Mouse (Mus musculus) heart, embryonic 16.5 days (tissue): Measurements from ENCODE around the gene Crip1. TPM values are rescaled to one million over a fixed set of nuclear protein-coding genes. Genes with fewer than 3 reads are reported as not detected.
"Not testable (repeated sequence)": the region's sequence is repeated elsewhere in the genome, so short reads cannot be mapped to it uniquely, and the experiment has no call there.

Source experiments
- ATAC-seq: fragments of 200-750 bp; cut with Nextera tagmentation; replicated peaks from 2 replicates; pipeline ENCODE4 v1.8.0; 2017; ENCODE audit warnings: moderate number of reproducible peaks; ENCODE audit not compliant: insufficient read depth, low FRiP score; ENCODE audit errors: extremely low read depth
- H3K27ac ChIP-seq: fragments of 300-500 bp; sonication (generic); 2 replicates; pipeline ENCODE4 v1.5.1; 2014; ENCODE audit warnings: mild to moderate bottlenecking, low read length, control low read depth, moderate library complexity
- H3K27me3 ChIP-seq: fragments of 300-500 bp; sonication (generic); 2 replicates; pipeline ENCODE4 v1.6.1; 2014; ENCODE audit warnings: low read length, mixed read lengths; ENCODE audit not compliant: control insufficient read depth, insufficient read depth
- H3K36me3 ChIP-seq: fragments of 300-500 bp; sonication (generic); 2 replicates; pipeline ENCODE4 v1.6.1; 2014; ENCODE audit not compliant: control insufficient read depth, insufficient read depth
- H3K4me1 ChIP-seq: fragments of 300-500 bp; sonication (generic); 2 replicates; pipeline ENCODE4 v1.6.1; 2014; ENCODE audit warnings: low read length, mixed read lengths; ENCODE audit not compliant: control insufficient read depth, insufficient read depth
- H3K4me2 ChIP-seq: fragments of 300-500 bp; sonication (generic); 2 replicates; pipeline ENCODE4 v1.6.1; 2014; ENCODE audit warnings: low read depth, mild to moderate bottlenecking, control low read depth, low read length
- H3K4me3 ChIP-seq: fragments of 300-500 bp; sonication (generic); 2 replicates; pipeline ENCODE4 v1.5.1; 2014; ENCODE audit warnings: mild to moderate bottlenecking, control low read depth, low read length
- H3K9ac ChIP-seq: fragments of 300-500 bp; sonication (generic); 2 replicates; pipeline ENCODE4 v1.6.1; 2014; ENCODE audit warnings: low read length, control low read depth
- H3K9me3 ChIP-seq: fragments of 300-500 bp; sonication (generic); replicated peaks from 2 replicates; pipeline ENCODE4 v1.6.1; 2016; ENCODE audit warnings: low read length; ENCODE audit not compliant: control insufficient read depth
- WGBS: fragments of 180-500 bp; shearing (Covaris S2); extraction: QIAGEN DNeasy Blood & Tissue Kit; methylation state at CpG from one replicate; pipeline ENCODE4 v1.1.7; 2014; 5-methylcytosine and 5-hydroxymethylcytosine counted together
- polyA plus RNA-seq: library from polyadenylated mRNA; unstranded; fragments of >200 nt; fragmentation: Nextera tagmentation; extraction: Ambion mirVana; gene quantifications from 2 replicates; pipeline ENCODE4 v1.2.1, GENCODE M21; 2015

Crip1 gene
- polyA plus RNA-seq, 1 experiment from 2014 or later = 763 TPM

DNA sequence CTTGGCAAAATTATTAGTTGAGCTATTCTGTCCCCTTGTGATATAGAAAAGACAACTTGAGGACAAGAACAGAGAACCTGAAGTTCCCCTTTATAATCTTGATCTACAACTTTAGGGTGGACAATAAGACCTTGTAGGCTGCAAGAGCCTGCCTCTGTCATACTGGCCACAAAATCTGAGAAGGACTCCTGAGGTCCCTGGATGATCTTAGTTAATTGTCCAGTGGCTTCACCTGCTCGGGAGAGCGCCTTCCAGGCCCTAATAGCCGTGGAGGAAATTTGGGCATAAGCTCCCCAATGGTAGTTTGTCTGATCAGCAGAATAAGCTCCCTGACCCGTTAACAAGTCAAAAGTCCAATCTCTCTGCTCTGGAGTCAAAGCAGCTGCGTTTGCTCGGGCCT lies 53.0 kb downstream of the Crip1 start:
- not testable (repeated sequence) for H3K27me3 ChIP-seq, H3K36me3 ChIP-seq, H3K4me3 ChIP-seq, H3K9ac ChIP-seq, H3K4me2 ChIP-seq, H3K27ac ChIP-seq, H3K4me1 ChIP-seq, ATAC-seq, H3K9me3 ChIP-seq
- WGBS = 89% methylated on average over 3 of the region's 6 CpGs

DNA sequence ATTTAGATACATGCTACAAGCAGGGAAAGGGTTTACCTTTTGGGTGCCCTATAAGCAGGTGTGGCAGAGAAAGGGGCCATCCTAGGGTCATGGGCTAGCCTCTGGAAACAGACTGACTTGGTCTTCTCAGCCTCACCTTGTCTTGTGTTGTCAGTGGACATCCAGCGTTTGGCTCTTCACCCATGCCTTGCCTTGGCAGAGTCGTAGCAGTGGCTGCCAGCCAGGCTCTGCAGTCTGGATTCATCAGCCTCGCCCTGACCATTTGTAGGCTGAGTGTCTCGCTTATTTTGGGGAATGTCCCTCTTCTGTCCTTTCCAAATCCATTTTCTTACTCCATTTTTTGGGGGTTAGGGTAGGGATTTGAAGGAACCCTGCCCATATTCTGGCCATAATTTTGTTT lies 55.2 kb downstream of the Crip1 start:
- ATAC-seq = no peak
- no peaks in the 10 kb centered on the region for H3K4me1 ChIP-seq
- no peaks in the 10 kb centered on the region for H3K27me3 ChIP-seq
- peaks cover 5% of the 10 kb centered on the region for H3K9me3 ChIP-seq
- H3K9ac ChIP-seq = no peak overlapping the region
- H3K27ac ChIP-seq = no peak overlapping the region
- H3K4me2 ChIP-seq = no peak overlapping the region
- WGBS = 83% methylated on average over 4 of the region's 4 CpGs
- H3K4me3 ChIP-seq = no peak overlapping the region
- H3K36me3 ChIP-seq = no peaks in the 10 kb centered on the region

DNA sequence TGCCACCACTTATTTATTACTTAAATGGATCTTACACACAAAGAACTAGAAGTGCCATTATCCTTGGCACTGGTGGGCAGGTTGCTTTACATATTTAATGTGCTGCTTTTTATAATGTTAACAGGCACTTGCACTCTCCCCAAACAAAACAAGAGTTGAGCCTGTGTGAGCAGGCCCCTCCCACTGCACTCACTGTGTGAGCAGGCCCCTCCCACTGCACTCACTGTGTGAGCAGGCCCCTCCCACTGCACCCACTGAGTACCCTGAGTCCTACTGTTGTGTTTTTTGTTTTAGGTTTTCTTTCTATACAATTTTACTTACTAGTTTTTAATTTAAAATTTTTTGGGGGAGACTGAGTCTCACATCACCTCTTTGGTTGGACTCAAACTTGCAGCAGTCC lies 55.9 kb downstream of the Crip1 start:
- Histone ChIP-seq H3K4me3 (no peak overlapping the region), H3K9ac (no peak overlapping the region), H3K9me3 (peaks cover 5% of the 10 kb centered on the region), H3K36me3 (no peaks in the 10 kb centered on the region), H3K4me2 (no peak overlapping the region), H3K27me3 (no peaks in the 10 kb centered on the region), H3K4me1 (no peaks in the 10 kb centered on the region), H3K27ac (no peak overlapping the region)
- no peak for ATAC-seq

Other genes with a start within 250 kb of the Crip1 start
- 4.0 and 5.4 TPM in 2 replicates for gene Jag2, start 216.5 kb upstream of the Crip1 start, polyA plus RNA-seq
- 36.0 and 43.3 TPM in 2 replicates for gene Nudt14, start 204.2 kb upstream of the Crip1 start, polyA plus RNA-seq
- 26.0 and 26.1 TPM in 2 replicates for gene Btbd6, start 169.8 kb upstream of the Crip1 start, polyA plus RNA-seq
- gene Brf1, start 145.6 kb upstream of the Crip1 start, polyA plus RNA-seq = 38.3 and 42.6 TPM in 2 replicates
- 7.0 and 8.2 TPM in 2 replicates for gene Pacs2, start 131.8 kb upstream of the Crip1 start, polyA plus RNA-seq
- gene Tex22, start 71.8 kb upstream of the Crip1 start, polyA plus RNA-seq = not detected in 2 replicates
- gene Mta1, start 48.0 kb upstream of the Crip1 start, polyA plus RNA-seq = 10.8 and 12.1 TPM in 2 replicates
- gene Crip2, start 6.1 kb upstream of the Crip1 start, polyA plus RNA-seq = 1,743 and 2,017 TPM in 2 replicates
- 25.0 and 28.1 TPM in 2 replicates for gene Tedc1, start 10.1 kb downstream of the Crip1 start, polyA plus RNA-seq
- gene Tmem121, start 39.6 kb downstream of the Crip1 start, polyA plus RNA-seq = 5.5 and 7.8 TPM in 2 replicates